Mouse (Mus musculus) heart, postnatal 4 days (tissue): ENCODE data around the gene Ddx6. TPM values are rescaled to one million over a fixed set of nuclear protein-coding genes. Genes with fewer than 3 reads are reported as not detected.

Experiments
- DNase-seq: peaks from one replicate; pipeline ENCODE4 v3.0.0; 2021
- total RNA-seq, 2 experiments: library from RNA; stranded (reverse); gene quantifications; 2 replicates each; pipeline ENCODE4 v1.2.3; 2021

Gene Ddx6
- total RNA-seq, 2 experiments from 2014 or later = 99.8 to 101 TPM

- DNase-seq = no peak
These were observed 38.4 kb downstream of the Ddx6 start for GRCm38 (mm10) chr9:44643103-44643502.

- no peak for DNase-seq
These were observed 39.5 kb downstream of the Ddx6 start for GRCm38 (mm10) chr9:44644186-44644585.

GRCm38 (mm10) chr9:44645481-44645880 is 40.8 kb downstream of the Ddx6 start:
- DNase-seq = peak; percentile 73

DNA sequence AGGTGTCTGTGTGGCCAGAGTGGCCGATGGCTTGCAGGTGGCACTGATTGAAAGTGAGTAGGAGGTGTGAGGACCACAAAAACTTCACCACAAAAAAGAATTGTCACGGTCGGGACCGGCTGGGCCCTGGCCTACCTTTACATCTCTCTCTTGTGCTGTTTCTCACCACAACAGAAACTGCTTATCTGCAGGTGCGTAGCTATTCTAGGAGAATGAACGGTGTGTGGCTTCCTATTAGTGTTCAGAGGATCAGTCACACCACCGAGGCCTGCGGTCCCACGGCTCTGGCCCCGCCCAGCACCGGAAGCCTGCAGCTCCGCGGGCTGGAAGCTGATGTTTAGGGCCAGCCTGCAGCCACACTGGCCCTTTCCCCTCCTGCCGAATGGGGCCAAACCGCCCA is 41.2 kb downstream of the Ddx6 start:
- DNase-seq = no peak

GRCm38 (mm10) chr9:44646366-44646765 is 41.7 kb downstream of the Ddx6 start:
- DNase-seq = no peak

- DNase-seq = no peak
These were observed 42.3 kb downstream of the Ddx6 start for GRCm38 (mm10) chr9:44647026-44647425.

DNA sequence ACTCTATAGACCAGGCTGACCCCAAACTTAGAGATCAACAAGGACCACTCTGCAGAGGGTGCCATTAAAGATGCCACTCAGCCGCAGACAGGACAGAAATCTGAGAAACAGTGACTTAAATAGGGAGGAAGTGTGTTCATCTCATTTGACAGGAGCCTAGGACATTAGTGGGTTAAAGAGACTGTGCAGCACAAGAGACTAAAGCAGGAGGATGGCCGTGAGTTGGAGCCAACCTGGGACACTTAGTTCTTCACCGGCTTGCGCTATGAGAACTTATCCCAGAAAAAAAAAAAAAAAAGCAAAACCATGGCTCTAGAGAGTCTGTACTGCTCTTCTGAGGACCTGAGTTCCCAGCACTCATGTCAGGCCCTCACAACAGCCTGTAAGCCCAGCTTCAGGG is 43.0 kb downstream of the Ddx6 start:
- DNase-seq = no peak

DNA sequence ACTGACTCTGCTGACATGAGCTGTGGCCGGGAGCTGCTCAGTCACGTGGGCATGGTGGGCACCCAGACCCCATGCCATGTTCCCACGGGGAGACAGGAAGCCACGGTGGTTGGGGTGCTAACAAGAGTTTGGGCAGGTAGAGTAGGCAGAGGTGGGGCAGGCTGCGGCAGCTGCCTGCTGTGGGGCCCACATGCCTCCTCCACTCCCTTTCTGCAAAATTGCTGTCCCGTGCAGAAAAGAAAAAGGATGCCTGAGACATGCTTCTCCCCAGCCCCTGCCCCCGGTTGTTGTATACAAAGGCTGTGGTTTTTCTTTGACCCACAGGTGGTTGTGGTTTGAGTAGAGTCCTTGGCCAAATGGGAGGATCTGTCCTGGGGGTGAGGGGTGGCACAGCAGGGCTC is 44.2 kb downstream of the Ddx6 start:
- DNase-seq = no peak

GRCm38 (mm10) chr9:44652027-44652426 is 47.3 kb downstream of the Ddx6 start:
- peak; percentile 85 for DNase-seq

DNA sequence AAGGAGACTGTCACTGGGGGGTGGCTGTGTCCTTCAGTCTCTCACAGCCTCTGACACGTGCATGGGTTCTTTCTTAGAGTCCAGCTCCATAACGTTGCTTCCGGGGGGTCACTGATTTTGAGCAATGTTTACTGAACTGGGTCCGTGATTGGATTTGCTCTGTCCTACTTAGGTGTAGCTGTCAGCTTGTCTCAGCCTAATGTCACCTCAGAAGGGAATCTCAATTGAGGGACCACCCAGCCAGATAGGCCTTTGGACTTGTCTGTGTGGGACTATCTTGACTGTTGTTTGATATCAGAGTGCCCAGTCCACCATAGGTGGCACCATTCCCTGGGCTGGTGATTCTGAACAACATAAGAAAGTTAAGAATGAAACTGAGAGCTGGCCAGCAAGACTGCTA is 49.2 kb downstream of the Ddx6 start:
- DNase-seq = no peak

DNA sequence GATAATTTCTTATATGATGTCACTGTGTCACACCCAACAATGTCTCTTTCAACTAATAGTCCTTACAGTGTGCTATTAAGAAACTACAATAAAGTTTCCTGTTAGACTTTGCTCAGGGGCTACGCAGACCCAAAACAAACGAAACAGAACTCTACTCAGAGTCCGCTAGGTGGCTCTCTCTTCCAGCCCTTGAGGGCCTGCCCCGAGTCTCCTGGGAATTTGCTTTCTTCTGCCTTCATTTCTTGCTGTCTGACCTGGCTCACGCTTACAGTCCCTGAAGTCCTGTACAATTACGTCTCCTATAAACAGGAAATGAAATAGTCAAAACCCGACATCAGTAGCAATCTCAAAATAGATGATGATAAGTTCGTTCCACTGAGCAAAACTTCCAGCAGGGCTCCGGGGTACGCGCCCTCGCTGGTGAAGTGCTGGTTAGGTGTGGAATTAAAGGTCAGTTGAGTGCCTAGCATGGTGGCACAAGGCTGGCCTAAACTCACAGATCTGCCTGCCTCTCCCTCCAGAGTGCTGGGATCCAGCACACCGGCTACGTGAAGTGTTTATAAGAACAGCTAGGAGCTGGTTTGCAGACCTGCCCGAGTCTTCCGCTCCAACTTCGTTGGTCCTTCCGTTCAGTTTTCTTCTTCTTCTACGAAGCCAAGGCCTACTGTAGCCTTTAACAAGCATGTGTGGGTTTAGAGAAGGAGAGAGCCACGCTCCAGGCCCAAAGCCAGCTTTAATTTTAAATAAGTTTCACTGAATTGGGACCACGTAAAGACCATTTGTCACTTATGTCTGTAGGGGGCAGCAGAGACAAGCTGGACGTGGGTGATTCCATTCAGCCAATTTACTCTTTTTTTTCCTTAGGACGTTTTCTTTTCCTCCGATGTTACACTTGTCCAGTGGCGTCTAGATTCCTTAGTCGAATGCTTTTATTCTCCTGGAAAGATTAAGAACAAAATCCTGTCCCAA is 50.7 kb downstream of the Ddx6 start:
- peak; percentile 78 for DNase-seq

GRCm38 (mm10) chr9:44663706-44664105 is 59.0 kb downstream of the Ddx6 start:
- no peak for DNase-seq

- DNase-seq = no peak
These were observed 66.7 kb downstream of the Ddx6 start for GRCm38 (mm10) chr9:44671416-44671815.

DNA sequence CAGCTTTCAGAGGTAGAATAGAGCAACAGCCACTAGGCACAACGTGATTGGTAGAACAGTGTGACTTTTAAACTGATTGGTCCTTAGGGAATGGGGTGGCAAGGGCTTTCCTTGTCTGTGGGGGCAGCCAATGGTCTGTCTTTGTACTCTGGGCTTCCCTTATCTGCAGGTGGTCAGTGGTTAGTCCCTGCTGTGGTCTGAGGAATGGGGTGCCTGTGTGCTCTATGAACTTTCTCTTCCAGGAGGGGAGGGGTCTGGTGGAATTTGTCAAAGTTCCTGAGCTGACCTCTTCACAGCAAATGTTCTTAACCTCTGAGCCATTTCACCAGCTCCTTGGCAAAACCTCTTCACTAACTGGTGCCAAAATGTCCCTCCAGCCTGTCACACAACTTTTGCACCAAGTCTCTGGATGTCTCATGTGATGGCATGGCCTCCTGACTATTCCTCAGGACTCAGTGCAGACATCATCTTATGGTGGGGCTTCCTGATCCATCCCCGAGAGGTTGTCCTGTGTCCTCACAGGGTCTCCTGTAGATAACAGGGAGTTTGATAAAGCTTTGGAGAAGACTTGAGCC is 67.7 kb downstream of the Ddx6 start:
- no peak for DNase-seq

DNA sequence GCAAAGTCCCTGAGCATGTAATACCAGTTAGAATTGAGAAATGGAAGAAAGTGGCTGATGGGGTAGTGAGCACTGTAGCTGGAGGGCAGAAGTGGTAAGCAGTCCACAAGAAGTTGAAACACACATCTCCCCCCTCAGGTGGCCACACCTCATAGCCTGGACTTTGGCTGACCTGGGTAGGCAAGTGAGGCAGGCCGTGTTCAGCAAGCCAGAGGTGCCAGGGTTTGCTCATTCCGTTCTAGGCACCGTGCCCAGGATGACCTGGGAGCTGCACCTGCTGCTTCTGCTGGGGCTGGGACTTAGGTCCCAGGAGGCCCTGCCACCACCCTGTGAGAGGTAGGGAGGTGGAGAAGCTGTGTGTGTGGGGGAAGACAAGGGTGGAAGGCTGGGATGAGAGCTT is 68.3 kb downstream of the Ddx6 start, which contains the start of gene Treh:
Gene Treh (plus strand): TSS at position 229 of the 400 bp plus-strand sequence.
- DNase-seq = no peak

GRCm38 (mm10) chr9:44678288-44678871 is 73.7 kb downstream of the Ddx6 start:
- DNase-seq = no peak

DNA sequence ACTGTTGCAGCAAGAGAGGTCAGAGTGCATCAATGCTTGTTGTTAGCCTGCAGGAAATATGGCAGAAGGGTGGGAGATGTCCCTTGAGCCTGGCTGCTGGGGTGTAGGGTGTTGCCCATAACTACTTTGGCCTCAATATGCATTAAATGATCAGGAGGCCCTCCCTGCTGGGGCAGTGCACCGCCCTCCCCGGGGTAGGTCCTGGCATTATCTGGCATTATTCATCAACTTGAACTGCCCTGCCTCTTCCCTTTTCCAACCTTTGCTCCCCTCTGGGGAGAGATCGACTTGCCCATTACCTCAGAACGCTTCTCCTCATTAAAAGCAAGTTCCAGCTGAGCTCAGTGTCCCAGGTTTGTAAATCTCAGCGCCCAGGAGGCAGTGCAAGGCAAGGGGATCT is 74.9 kb downstream of the Ddx6 start:
- DNase-seq = no peak

DNA sequence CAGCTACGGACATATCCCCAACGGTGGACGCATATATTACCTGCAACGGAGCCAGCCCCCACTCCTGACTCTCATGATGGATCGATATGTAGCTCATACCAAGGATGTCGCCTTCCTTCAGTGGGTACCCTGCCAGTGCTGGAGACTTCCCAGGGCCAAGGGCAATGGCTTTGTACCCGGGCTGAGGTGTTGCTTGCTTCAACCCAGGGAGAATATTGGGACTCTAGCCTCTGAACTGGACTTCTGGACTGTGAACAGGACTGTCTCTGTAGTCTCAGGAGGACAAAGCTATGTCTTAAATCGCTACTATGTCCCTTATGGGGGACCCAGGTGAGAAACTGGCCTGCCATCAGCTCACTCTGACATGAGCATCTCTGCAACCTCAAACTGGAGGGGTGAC is 78.4 kb downstream of the Ddx6 start:
- DNase-seq = no peak

GRCm38 (mm10) chr9:44685346-44686330 is 80.9 kb downstream of the Ddx6 start:
- peak; percentile 85 for DNase-seq

- DNase-seq = no peak
These were observed 81.9 kb downstream of the Ddx6 start for GRCm38 (mm10) chr9:44686638-44687037.

- no peak for DNase-seq
These were observed 83.3 kb downstream of the Ddx6 start for GRCm38 (mm10) chr9:44688013-44688412.
